Mouse (Mus musculus): ENCODE data around the gene 9930111J21Rik1.
"Not testable (repeated sequence)": the region's sequence is repeated elsewhere in the genome, so short reads cannot be mapped to it uniquely, and the experiment has no call there.

9930111J21Rik1 gene

DNA sequence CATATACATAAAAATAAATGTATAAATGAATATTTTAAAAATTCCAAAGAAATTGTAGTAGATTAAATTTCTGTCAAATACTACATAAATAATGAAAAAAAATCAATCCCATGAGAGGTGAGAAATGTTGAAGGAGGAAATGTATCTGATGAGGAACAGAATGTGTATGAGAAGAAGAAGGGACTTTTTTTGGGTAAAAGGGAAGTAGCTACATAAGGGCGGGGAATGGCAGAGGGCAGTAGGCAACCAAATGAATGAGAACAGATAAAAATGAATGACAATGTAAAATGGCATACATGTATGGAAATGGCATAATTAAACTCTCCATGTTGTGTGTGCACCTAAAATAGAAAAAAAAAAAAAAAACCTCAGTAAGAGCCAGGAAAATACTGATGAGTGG, 65.6 kb downstream of the 9930111J21Rik1 start:
- DNase-seq (ENCODE audit: low spot score) = no peak

DNA sequence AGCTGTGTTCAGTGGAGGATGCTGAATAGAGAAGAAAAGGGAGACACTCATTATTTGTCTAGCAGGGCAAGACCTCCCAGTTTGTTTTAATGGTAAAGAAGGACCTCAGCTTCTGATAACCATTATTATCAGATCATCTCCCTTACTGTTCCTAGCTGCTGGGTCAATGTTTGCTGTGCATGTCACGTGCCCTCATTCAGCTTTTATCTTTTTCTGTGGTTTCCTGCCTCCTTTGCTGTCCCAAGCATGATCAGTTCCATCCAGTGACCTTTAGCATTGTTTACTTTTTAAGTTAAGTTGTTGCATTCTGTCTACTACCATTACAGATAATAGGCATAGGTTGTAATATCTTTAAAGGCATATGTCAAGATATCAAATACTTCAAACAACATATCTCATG, 70.7 kb downstream of the 9930111J21Rik1 start:
- DNase-seq (ENCODE audit: low spot score) = no peak

GRCm38 (mm10) chr11:48902021-48902420, 77.2 kb downstream of the 9930111J21Rik1 start, which contains the start of gene Gm5431:
TSS of gene Gm5431 (minus strand) at chr11:48902214.
- no peak for DNase-seq (ENCODE audit: low spot score)

DNA sequence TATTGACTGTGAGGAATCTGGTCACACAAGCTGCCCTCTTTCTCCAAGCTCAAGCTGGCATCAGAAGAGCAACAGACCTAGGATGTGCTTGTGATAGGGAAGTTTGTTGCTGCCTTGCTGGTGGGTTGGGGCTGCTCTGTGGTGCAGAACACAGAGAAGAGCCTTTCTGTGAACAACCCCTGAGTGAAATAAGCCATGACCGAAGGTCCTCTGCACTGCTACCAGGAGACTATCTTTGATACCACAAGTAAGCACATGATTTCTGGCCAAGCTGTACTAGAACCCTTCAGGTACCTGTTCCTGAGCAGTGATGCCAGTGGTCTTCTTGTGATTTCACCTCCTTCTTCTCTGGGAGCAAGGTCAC, 77.6 kb downstream of the 9930111J21Rik1 start:
- not testable (repeated sequence) for DNase-seq (ENCODE audit: low spot score)

GRCm38 (mm10) chr11:48900654-48901566, 78.3 kb downstream of the 9930111J21Rik1 start:
- not testable (repeated sequence) for DNase-seq (ENCODE audit: low spot score)

DNA sequence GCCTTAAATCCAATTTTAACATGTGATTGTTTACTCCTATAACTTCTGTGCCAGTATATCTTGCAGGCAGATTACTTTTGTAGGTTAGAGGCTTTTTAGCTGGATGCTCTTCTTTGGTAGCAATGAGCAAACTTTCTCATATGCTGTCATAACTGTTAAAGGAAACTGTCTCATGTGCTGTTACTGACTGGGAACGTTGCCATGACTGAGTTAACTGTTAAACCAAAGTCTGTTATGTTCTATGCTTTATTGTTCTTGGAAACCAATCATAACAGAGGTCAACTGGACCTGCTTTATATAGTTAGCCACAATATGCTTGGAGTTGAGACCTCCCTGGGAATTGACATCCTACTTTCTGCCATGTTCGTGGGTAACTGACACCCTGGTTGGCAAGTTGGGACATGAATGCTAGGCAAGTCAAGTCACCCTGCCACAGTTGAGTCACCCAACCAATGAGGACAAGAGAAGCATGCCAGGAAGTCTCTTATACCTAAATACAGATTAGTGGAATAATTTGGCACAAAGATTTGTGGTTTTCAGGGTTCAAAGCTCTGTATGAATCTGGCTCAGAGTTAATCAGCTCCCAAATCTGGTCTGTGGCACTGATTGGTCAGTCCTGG, 80.3 kb downstream of the 9930111J21Rik1 start:
- DNase-seq (ENCODE audit: low spot score) = no peak

Measured in ovary, postnatal 36 days (tissue).